Mouse (Mus musculus): ENCODE measurements around the gene Gm20604. TPM values are rescaled to one million over a fixed set of nuclear protein-coding genes. Genes with fewer than 3 reads are reported as not detected.

Gm20604 gene
- polyA plus RNA-seq, 1 experiment from 2014 or later, result 31.8 TPM

DNA sequence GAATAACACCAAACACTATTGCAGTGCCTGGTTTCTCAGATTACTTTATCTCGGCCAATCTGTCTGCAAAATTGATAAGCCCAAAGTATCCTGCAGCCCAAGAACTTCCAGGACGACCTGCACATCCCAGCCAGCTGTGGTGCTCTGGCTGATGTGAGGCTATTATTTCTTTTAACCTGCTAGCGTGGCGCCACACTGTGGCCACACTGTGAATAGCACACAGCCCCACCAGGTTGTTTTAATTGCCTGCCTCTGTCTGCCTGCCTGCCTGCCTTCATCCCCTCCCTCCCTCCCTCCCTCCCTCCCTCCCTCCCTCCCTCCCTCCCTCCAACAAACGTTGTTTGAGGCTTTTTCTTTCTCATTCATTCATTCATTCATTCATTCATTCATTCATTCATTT, 25.1 kb downstream of the Gm20604 start:
- H3K9ac ChIP-seq (ENCODE audit: low read length), result no peak overlapping the region
- ATAC-seq (replicated peaks; ENCODE audit: low FRiP score) (no peak), DNase-seq (ENCODE audit: low spot score) (peak; percentile 83)
- WGBS, result 17% methylated on average over 4 of the region's 5 CpGs
- H3K9me3 ChIP-seq (ENCODE audit: control insufficient read depth, low read length), result no peaks in the 10 kb centered on the region
- H3K4me1 ChIP-seq (replicated peaks; ENCODE audit: control insufficient read depth, insufficient read depth, low read length), result peaks cover 19% of the 10 kb centered on the region
- H3K4me2 ChIP-seq (ENCODE audit: low read depth, low read length, severe bottlenecking), result no peak overlapping the region
- no peak overlapping the region for H3K27ac ChIP-seq (ENCODE audit: low read depth, low read length)
- H3K4me3 ChIP-seq (ENCODE audit: low read depth, low read length), result no peak overlapping the region
- no peaks in the 10 kb centered on the region for H3K36me3 ChIP-seq (ENCODE audit: control insufficient read depth, insufficient read depth, low read length)
- no peaks in the 10 kb centered on the region for H3K27me3 ChIP-seq (ENCODE audit: control insufficient read depth, insufficient read depth, low read length)

- H3K4me2 ChIP-seq (ENCODE audit: low read depth, low read length, severe bottlenecking), result peak overlapping the region; percentile 41
- H3K36me3 ChIP-seq (ENCODE audit: control insufficient read depth, insufficient read depth, low read length), result no peaks in the 10 kb centered on the region
- ATAC-seq (replicated peaks; ENCODE audit: low FRiP score) (peak; percentile 13; the same call in 1 of the 2 replicates), DNase-seq (ENCODE audit: low spot score) (no peak)
- peak overlapping the region; percentile 16; the same call in 1 of the 2 replicates for H3K4me3 ChIP-seq (ENCODE audit: low read depth, low read length)
- H3K27me3 ChIP-seq (ENCODE audit: control insufficient read depth, insufficient read depth, low read length), result no peaks in the 10 kb centered on the region
- peak overlapping the region; percentile 95 for H3K27ac ChIP-seq (ENCODE audit: low read depth, low read length)
- peaks cover 19% of the 10 kb centered on the region for H3K4me1 ChIP-seq (replicated peaks; ENCODE audit: control insufficient read depth, insufficient read depth, low read length)
- no peaks in the 10 kb centered on the region for H3K9me3 ChIP-seq (ENCODE audit: control insufficient read depth, low read length)
- H3K9ac ChIP-seq (ENCODE audit: low read length), result no peak overlapping the region
- WGBS, result 27% methylated on average over 16 of the region's 16 CpGs
These were observed 27.5 kb downstream of the Gm20604 start for GRCm38 (mm10) chr12:102730798-102731619.

GRCm38 (mm10) chr12:102729855-102730797, 28.3 kb downstream of the Gm20604 start:
- Histone ChIP-seq H3K9me3 (ENCODE audit: control insufficient read depth, low read length) (no peaks in the 10 kb centered on the region), H3K9ac (ENCODE audit: low read length) (peak overlapping the region; percentile 44; the same call in 1 of the 2 replicates), H3K27me3 (ENCODE audit: control insufficient read depth, insufficient read depth, low read length) (no peaks in the 10 kb centered on the region), H3K4me3 (ENCODE audit: low read depth, low read length) (peak overlapping the region; percentile 16; the same call in 1 of the 2 replicates), H3K4me1 (replicated peaks; ENCODE audit: control insufficient read depth, insufficient read depth, low read length) (peaks cover 19% of the 10 kb centered on the region), H3K4me2 (ENCODE audit: low read depth, low read length, severe bottlenecking) (peak overlapping the region; percentile 41), H3K36me3 (ENCODE audit: control insufficient read depth, insufficient read depth, low read length) (no peaks in the 10 kb centered on the region), H3K27ac (ENCODE audit: low read depth, low read length) (peak overlapping the region; percentile 95)
- ATAC-seq (replicated peaks; ENCODE audit: low FRiP score) (peak; percentile 99), DNase-seq (ENCODE audit: low spot score) (peak; percentile 92)
- 35% methylated on average over 26 of the region's 26 CpGs for WGBS

- H3K9ac ChIP-seq (ENCODE audit: low read length), result no peak overlapping the region
- no peak for DNase-seq (ENCODE audit: low spot score)
- peaks cover 12% of the 10 kb centered on the region for H3K4me1 ChIP-seq (replicated peaks; ENCODE audit: control insufficient read depth, insufficient read depth, low read length)
- ATAC-seq (replicated peaks; ENCODE audit: low FRiP score), result no peak
- H3K4me2 ChIP-seq (ENCODE audit: low read depth, low read length, severe bottlenecking), result no peak overlapping the region
- no peak overlapping the region for H3K4me3 ChIP-seq (ENCODE audit: low read depth, low read length)
- no peak overlapping the region for H3K27ac ChIP-seq (ENCODE audit: low read depth, low read length)
- no peaks in the 10 kb centered on the region for H3K27me3 ChIP-seq (ENCODE audit: control insufficient read depth, insufficient read depth, low read length)
- no peaks in the 10 kb centered on the region for H3K9me3 ChIP-seq (ENCODE audit: control insufficient read depth, low read length)
- H3K36me3 ChIP-seq (ENCODE audit: control insufficient read depth, insufficient read depth, low read length), result no peaks in the 10 kb centered on the region
- WGBS, result 81% methylated on average over 7 of the region's 7 CpGs
These were observed 32.7 kb downstream of the Gm20604 start for GRCm38 (mm10) chr12:102725761-102726175.

DNA sequence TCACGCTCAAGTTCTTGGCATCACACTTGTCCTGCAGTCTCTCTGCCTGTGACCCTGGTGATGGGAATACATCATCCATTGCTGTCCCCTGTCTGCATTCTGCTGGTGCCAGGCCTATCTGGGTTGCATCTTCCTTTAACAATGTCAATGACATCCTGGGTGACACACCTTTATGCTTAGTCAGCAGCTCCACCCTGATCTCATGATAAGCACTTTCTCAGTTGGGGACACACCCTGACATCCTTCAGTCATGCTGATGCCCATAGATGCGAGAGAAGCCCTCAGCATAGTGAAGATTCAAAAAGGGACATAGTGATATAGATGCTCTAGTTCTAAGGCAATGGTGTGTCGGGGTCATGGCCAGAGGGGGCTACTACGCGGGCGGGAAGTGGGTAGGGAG, 33.3 kb downstream of the Gm20604 start:
- no peaks in the 10 kb centered on the region for H3K36me3 ChIP-seq (ENCODE audit: control insufficient read depth, insufficient read depth, low read length)
- ATAC-seq (replicated peaks; ENCODE audit: low FRiP score) (no peak), DNase-seq (ENCODE audit: low spot score) (no peak)
- H3K9me3 ChIP-seq (ENCODE audit: control insufficient read depth, low read length), result no peaks in the 10 kb centered on the region
- H3K4me1 ChIP-seq (replicated peaks; ENCODE audit: control insufficient read depth, insufficient read depth, low read length), result peaks cover 7% of the 10 kb centered on the region
- H3K27me3 ChIP-seq (ENCODE audit: control insufficient read depth, insufficient read depth, low read length), result no peaks in the 10 kb centered on the region
- no peak overlapping the region for H3K4me2 ChIP-seq (ENCODE audit: low read depth, low read length, severe bottlenecking)
- H3K9ac ChIP-seq (ENCODE audit: low read length), result no peak overlapping the region
- H3K4me3 ChIP-seq (ENCODE audit: low read depth, low read length), result no peak overlapping the region
- WGBS, result 91% methylated on average over 6 of the region's 6 CpGs
- H3K27ac ChIP-seq (ENCODE audit: low read depth, low read length), result no peak overlapping the region

- Histone ChIP-seq H3K9ac (ENCODE audit: low read length) (no peak overlapping the region), H3K4me3 (ENCODE audit: low read depth, low read length) (no peak overlapping the region), H3K9me3 (ENCODE audit: control insufficient read depth, low read length) (no peaks in the 10 kb centered on the region), H3K27me3 (ENCODE audit: control insufficient read depth, insufficient read depth, low read length) (no peaks in the 10 kb centered on the region), H3K4me1 (replicated peaks; ENCODE audit: control insufficient read depth, insufficient read depth, low read length) (0 out of 2 replicates have a peak, but pooled peaks cover 2% of the 10 kb centered on the region), H3K36me3 (ENCODE audit: control insufficient read depth, insufficient read depth, low read length) (no peaks in the 10 kb centered on the region), H3K4me2 (ENCODE audit: low read depth, low read length, severe bottlenecking) (no peak overlapping the region), H3K27ac (ENCODE audit: low read depth, low read length) (no peak overlapping the region)
- 86% methylated on average over 6 of the region's 6 CpGs for WGBS
- ATAC-seq (replicated peaks; ENCODE audit: low FRiP score) (no peak), DNase-seq (ENCODE audit: low spot score) (no peak)
These were observed 34.6 kb downstream of the Gm20604 start for GRCm38 (mm10) chr12:102723861-102724260.

- H3K4me1 ChIP-seq (replicated peaks; ENCODE audit: control insufficient read depth, insufficient read depth, low read length), result 0 out of 2 replicates have a peak, but pooled peaks cover 2% of the 10 kb centered on the region
- 74% methylated on average over 8 of the region's 8 CpGs for WGBS
- H3K4me2 ChIP-seq (ENCODE audit: low read depth, low read length, severe bottlenecking), result no peak overlapping the region
- H3K36me3 ChIP-seq (ENCODE audit: control insufficient read depth, insufficient read depth, low read length), result no peaks in the 10 kb centered on the region
- no peak for DNase-seq (ENCODE audit: low spot score)
- H3K9me3 ChIP-seq (ENCODE audit: control insufficient read depth, low read length), result no peaks in the 10 kb centered on the region
- no peak overlapping the region for H3K4me3 ChIP-seq (ENCODE audit: low read depth, low read length)
- no peak overlapping the region for H3K9ac ChIP-seq (ENCODE audit: low read length)
- no peak overlapping the region for H3K27ac ChIP-seq (ENCODE audit: low read depth, low read length)
- H3K27me3 ChIP-seq (ENCODE audit: control insufficient read depth, insufficient read depth, low read length), result no peaks in the 10 kb centered on the region
- ATAC-seq (replicated peaks; ENCODE audit: low FRiP score), result no peak
These were observed 35.5 kb downstream of the Gm20604 start for GRCm38 (mm10) chr12:102722966-102723365.

- no peak overlapping the region for H3K4me2 ChIP-seq (ENCODE audit: low read depth, low read length, severe bottlenecking)
- no peaks in the 10 kb centered on the region for H3K9me3 ChIP-seq (ENCODE audit: control insufficient read depth, low read length)
- H3K9ac ChIP-seq (ENCODE audit: low read length), result no peak overlapping the region
- no peak overlapping the region for H3K4me3 ChIP-seq (ENCODE audit: low read depth, low read length)
- no peaks in the 10 kb centered on the region for H3K36me3 ChIP-seq (ENCODE audit: control insufficient read depth, insufficient read depth, low read length)
- WGBS, result 59% methylated on average over 11 of the region's 11 CpGs
- DNase-seq (ENCODE audit: low spot score) (no peak), ATAC-seq (replicated peaks; ENCODE audit: low FRiP score) (peak; percentile 25; the same call in 1 of the 2 replicates)
- no peak overlapping the region for H3K27ac ChIP-seq (ENCODE audit: low read depth, low read length)
- no peaks in the 10 kb centered on the region for H3K27me3 ChIP-seq (ENCODE audit: control insufficient read depth, insufficient read depth, low read length)
- H3K4me1 ChIP-seq (replicated peaks; ENCODE audit: control insufficient read depth, insufficient read depth, low read length), result 0 out of 2 replicates have a peak, but pooled peaks cover 2% of the 10 kb centered on the region
These were observed 36.0 kb downstream of the Gm20604 start for GRCm38 (mm10) chr12:102722451-102722850.
